Mouse (Mus musculus): Measurements from ENCODE around the gene Tcaf3.
A peak's percentile ranks its signal among the peaks of the same experiment; 100 is the strongest.

The Tcaf3 gene

DNA sequence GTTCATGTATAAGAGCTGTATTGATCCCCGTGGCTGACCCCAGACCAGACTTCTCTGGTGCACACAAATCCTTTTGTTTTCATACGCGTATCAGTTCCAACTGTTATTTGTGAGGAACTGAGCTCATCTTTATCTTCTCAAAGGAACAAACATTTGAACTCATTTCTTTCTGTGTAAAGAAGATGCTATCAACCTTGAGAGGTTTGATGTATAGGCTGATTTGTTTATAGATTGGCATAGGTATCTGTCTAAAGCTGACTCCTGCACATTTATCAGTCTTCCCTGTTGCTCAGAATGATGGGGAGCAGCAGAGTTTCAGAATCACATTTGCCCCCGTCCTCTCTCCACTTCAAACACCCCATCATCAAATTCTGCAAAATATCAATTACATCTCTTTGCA, at the start of gene Tcaf3:
Tcaf3 (minus strand) TSS at position 101 of the 400 bp plus-strand sequence.
- no peak for DNase-seq (ENCODE audit: low spot score)

DNA sequence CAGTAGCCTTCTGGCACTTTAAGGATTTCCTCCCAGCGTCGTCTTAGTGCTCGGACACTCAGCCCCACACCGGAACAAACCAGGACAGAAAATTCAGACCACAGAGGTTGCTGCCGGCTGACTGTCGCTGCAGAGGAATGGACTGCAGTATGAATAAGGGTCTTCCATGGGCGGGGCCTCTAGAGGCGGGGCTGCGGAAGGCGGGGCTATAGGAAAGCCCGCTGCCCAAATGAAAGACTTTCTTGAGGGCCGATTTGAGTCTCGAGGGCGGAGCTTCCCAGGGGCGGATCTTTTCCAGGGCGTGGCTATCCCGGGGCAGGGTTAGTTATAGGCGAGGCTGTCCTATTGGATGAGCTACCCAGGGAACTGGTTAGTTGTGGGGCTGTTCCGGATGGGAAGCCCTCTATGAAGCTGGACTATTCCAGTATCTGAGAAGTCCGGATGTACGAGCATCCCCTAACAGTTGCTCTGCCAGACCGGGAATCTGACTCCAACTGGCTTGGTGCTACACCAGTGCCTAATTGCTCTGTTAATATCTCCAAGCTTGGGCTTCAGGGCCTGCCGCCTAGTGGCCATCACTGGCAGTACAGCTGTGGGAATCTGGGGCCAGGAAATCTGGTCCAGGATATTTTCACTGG, 47.5 kb upstream of the Tcaf3 start, which contains the start of gene Tcaf2:
Tcaf2 (minus strand) TSS at position 343 of the 638 bp plus-strand sequence.
- no peak for DNase-seq (ENCODE audit: low spot score)

- DNase-seq (ENCODE audit: low spot score) = no peak
These were observed 36.9 kb upstream of the Tcaf3 start for GRCm38 (mm10) chr6:42634393-42634792.

DNA sequence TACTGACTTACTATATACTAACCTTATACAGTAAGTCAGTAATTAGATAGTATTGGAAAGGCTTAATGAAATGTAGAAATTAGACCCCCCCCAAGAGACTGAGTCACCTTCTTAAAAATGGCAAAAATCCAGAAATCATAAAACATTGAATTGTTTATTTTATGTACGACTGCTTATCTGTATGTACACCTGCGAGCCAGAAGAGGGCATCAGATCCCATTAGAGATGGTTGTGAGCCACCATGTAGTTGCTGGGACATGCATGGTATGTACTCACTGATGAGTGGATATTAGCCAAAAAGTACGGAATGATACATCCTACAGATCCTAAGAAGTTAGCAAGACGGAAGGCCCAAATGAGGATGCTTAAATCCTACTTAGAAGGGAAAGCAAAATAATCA, 33.9 kb upstream of the Tcaf3 start:
- DNase-seq (ENCODE audit: low spot score) = no peak

DNA sequence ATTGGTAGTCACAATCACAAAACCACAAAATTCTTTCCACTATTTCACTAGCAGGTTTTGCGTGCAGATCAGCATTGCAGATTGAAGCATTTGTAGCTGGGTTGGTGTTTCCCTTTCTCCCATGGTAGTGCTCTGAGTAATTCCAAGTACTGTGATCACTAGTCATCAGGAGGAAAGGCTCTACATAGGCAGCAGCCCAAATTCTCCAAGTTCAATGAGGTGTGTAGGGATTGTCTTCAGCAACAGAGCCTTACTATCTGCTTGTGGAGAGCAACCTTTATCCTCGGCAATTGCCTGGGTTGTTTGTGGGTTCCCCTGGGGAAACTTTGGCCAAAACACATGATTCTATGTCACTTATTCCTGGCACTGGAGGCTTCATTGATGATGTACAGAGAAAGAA, 19.4 kb upstream of the Tcaf3 start:
- DNase-seq (ENCODE audit: low spot score) = no peak

GRCm38 (mm10) chr6:42612218-42612617, 14.7 kb upstream of the Tcaf3 start:
- no peak for DNase-seq (ENCODE audit: low spot score)

DNA sequence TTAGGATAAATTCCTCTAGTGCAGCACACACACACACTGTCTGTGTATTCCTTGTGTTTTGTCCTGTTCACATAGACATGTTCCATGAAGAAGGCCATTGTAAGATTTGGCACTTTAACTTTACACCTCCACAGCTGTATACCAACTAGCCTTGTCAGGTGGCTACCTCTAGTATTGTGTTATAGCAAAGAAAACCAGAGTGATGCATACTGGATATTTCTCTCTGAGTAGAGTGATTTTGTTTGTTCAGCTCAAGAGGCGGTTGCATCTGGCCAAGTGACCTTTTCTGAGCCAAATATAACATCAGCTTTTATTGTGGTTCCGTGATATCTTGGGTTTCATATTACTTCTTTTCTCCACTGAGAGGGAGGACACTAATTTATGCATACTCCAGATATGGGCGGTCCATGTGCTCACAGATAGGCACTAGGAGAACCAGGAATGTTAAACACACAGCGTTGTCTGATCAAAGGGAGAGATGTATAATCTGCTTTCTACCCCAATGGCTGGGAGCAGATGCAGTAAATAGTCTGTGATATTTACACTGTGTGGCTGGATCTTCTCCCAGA, 13.5 kb upstream of the Tcaf3 start:
- DNase-seq (ENCODE audit: low spot score) = no peak

DNA sequence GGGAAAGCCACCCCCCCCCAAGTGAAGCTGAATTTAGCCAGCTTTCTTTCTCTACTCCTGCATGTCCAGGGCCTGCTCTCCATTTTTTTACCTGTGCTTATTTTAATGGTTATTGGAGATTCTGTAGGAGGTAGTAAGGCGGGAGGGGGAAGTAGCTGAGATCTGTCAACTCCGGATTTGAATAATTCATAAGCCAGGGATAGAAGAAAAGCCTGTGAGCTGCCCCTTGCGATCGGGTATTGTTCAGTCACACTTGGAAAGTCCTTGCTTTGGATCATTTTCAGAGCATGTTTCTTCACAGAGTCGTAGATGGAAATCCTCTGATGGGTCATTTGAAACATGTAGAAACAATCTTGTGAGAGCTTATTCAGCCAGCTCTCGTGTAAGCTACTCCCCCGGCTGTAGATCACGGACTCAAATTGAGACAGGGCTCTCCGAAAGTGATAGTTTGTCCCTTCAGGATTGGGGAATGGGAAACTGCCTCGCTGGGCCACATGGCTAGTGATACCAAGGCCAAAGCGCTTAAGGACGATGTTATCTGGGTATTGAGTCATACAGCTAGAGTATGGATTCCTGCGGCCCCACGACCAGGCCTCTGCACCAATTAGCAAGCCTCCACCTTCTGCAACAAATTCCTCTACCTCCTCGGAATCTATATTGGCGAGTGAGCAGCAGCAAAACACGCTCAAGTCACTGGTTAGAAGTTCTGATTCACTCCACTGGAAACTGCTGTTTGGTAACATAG, 4.2 kb downstream of the Tcaf3 start:
- DNase-seq (ENCODE audit: low spot score) = no peak

GRCm38 (mm10) chr6:42586569-42586968, 10.9 kb downstream of the Tcaf3 start:
- DNase-seq (ENCODE audit: low spot score) = no peak

- DNase-seq (ENCODE audit: low spot score) = peak; percentile 1
These were observed 14.0 kb downstream of the Tcaf3 start for GRCm38 (mm10) chr6:42583488-42583872.

GRCm38 (mm10) chr6:42582741-42583487, 14.6 kb downstream of the Tcaf3 start:
- DNase-seq (ENCODE audit: low spot score) = no peak

- no peak for DNase-seq (ENCODE audit: low spot score)
These were observed 18.8 kb downstream of the Tcaf3 start for GRCm38 (mm10) chr6:42578678-42579077.

DNA sequence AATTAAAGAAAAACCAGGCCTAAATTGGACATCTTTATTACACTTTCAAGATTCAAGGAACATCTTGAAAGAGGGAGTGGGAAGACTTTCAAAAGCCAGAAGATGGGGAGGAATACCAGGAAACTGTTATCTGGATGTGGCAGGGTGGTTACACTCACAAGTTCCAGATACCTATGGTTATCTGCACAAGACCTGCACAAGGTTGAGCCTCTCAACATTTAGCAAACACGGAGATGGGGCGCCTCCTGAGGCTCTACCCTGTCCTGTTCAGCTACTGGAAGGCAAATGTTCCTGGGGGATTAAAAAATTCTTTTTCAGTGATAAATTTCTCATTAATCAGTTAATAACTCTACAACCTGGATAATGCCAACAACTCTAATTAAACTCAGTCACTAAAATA, 20.1 kb downstream of the Tcaf3 start:
- no peak for DNase-seq (ENCODE audit: low spot score)

- DNase-seq (ENCODE audit: low spot score) = no peak
These were observed 29.3 kb downstream of the Tcaf3 start for GRCm38 (mm10) chr6:42568205-42568604.

GRCm38 (mm10) chr6:42566076-42566598, 31.4 kb downstream of the Tcaf3 start:
- DNase-seq (ENCODE audit: low spot score) = no peak

GRCm38 (mm10) chr6:42562280-42562679, 35.2 kb downstream of the Tcaf3 start:
- no peak for DNase-seq (ENCODE audit: low spot score)

DNA sequence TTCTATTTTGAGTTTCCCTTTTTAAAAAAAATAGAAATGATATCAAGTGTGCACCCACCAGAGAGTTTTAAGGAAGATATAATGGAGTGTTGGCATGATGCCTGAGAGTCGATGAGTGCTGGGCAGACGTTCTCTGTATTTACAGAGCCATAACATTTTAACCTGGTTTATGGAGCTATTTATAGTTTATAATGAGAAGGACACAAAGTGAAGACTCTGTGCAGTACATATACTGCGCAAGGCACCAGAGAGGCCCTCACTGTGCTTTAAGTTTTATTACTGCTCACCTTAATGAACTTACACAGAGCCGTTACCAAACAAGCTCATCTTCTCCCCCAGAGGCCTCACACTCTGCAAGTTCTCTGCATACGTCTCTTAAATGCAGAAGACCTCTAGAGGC, 36.6 kb downstream of the Tcaf3 start:
- DNase-seq (ENCODE audit: low spot score) = no peak

DNA sequence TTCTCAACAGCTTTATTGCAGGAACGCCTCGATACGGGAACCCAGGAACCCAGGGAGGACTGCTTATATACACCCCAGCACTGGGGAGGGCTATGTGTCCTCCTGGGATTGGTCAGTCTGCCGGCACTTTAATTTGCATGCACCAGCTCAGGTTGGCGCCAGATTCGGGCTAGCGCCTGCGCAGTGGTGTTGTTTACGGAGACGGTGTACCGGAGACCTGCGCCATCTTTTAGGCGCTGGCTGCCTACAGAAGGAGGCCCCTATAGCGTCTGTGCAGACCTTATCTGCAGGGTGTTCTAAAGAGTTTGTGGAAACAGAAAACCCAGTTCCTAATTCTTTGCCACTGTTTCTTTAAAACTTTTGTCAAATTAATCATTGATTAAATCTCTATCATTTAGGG, 38.9 kb downstream of the Tcaf3 start:
- DNase-seq (ENCODE audit: low spot score) = no peak

GRCm38 (mm10) chr6:42547461-42547860, 50.0 kb downstream of the Tcaf3 start, which contains the start of gene Olfr455:
TSS of gene Olfr455 (minus strand) at chr6:42547587.
- no peak for DNase-seq (ENCODE audit: low spot score)

GRCm38 (mm10) chr6:42546180-42546579, 51.3 kb downstream of the Tcaf3 start:
- DNase-seq (ENCODE audit: low spot score) = no peak

GRCm38 (mm10) chr6:42545451-42545885, 52.0 kb downstream of the Tcaf3 start:
- no peak for DNase-seq (ENCODE audit: low spot score)

DNA sequence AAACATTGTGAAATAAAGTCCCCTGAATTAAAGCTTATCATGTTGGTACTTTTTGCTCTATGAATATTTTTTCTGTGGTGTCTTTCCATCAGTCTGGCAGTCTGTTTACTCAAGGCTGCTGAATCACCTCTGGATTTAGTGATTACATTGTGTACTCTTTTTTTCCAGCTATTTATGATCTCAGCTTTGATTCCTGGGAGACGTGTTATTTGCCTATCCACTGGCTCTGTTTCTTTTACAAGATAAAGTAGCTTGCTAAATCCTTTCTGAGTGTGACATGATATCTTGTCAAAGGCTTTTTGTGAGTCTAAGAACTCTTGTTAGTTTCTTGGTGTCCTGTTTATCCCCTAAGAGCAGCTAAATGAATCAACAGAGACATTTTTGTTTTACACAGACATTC, 52.6 kb downstream of the Tcaf3 start:
- DNase-seq (ENCODE audit: low spot score) = no peak

All from T-cell, adult 2 months (primary cell).